Comparison of ENCODE assay signal across 11 mouse cellular contexts in the genomic region with DNA sequence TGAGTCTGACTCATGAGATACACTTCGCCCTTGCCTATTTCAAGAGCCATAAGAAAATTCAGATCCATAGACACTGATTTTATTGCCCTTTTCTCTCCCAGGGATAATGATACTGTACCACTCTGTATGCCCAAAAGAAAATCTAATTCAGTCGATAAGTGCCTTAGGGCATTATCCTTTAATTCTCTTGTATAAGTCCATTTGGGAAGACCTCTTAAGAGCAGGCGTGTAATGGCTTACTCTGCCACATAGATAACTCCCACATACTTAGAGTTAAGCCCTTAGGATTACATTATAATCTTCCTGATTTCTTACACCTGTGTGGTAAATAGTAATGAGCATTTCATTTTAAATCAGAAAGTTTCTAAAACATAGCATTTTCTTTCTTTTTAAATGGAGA. TPM values are rescaled to one million over a fixed set of nuclear protein-coding genes. Genes with fewer than 3 reads are reported as not detected.
DNase-seq lines count a peak whose midpoint lies in the region; ATAC-seq and TF ChIP-seq lines count a peak whose summit lies in the region.
"Had no signal": no experiment of that assay in that cellular context is flagged by ENCODE, and none has a peak within 500 bp of the region (broad histone marks: within the 10 kb centered on the region; RNA-seq: fewer than 3 reads in every experiment).

No protein-coding gene starts in this region.

- H3K9me3 ChIP-seq in forebrain, embryonic 13.5 days (replicated peaks), result no peaks in the 10 kb centered on the region
- no peaks in the 10 kb centered on the region for H3K9me3 ChIP-seq in forebrain, embryonic 16.5 days (ENCODE audit: control insufficient read depth, low read length)
- H3K9me3 ChIP-seq in kidney, embryonic 16.5 days (ENCODE audit: low read length), result no peaks in the 10 kb centered on the region
- no peaks in the 10 kb centered on the region for H3K9me3 ChIP-seq in midbrain, embryonic 13.5 days
- no peaks in the 10 kb centered on the region for H3K9me3 ChIP-seq in midbrain, postnatal 0 days (ENCODE audit: low read length)
- H3K9me3 ChIP-seq: forebrain, embryonic 10.5 days had no signal

- peak overlapping the region; percentile 33; the same call in 1 of the 2 replicates for H3K4me2 ChIP-seq in forebrain, embryonic 13.5 days
- H3K4me2 ChIP-seq in forebrain, embryonic 16.5 days (ENCODE audit: low read length), result no peak overlapping the region
- H3K4me2 ChIP-seq in kidney, embryonic 16.5 days (replicated peaks; ENCODE audit: low read depth, low read length), result peak overlapping the region; percentile 27
- H3K4me2 ChIP-seq in midbrain, embryonic 13.5 days (replicated peaks), result peak overlapping the region; percentile 28; the same call in 1 of the 2 replicates
- H3K4me2 ChIP-seq in midbrain, postnatal 0 days (ENCODE audit: low read depth, low read length, poor library complexity, severe bottlenecking), result no peak overlapping the region

- H3K4me3 ChIP-seq in forebrain, embryonic 13.5 days, result no peak overlapping the region
- H3K4me3 ChIP-seq in forebrain, embryonic 16.5 days (replicated peaks; ENCODE audit: low read length), result no peak overlapping the region
- H3K4me3 ChIP-seq in kidney, embryonic 16.5 days (ENCODE audit: low read length), result no peak overlapping the region
- no peak overlapping the region for H3K4me3 ChIP-seq in midbrain, embryonic 13.5 days (replicated peaks)
- H3K4me3 ChIP-seq in midbrain, postnatal 0 days (ENCODE audit: low read depth, low read length), result no peak overlapping the region

- peaks cover 11% of the 10 kb centered on the region for H3K4me1 ChIP-seq in forebrain, embryonic 13.5 days
- peaks cover 7% of the 10 kb centered on the region for H3K4me1 ChIP-seq in forebrain, embryonic 16.5 days (replicated peaks; ENCODE audit: control insufficient read depth, insufficient read depth, low read length)
- H3K4me1 ChIP-seq in kidney, embryonic 16.5 days (ENCODE audit: insufficient read depth, low read length), result peaks cover 26% of the 10 kb centered on the region
- peaks cover 14% of the 10 kb centered on the region for H3K4me1 ChIP-seq in midbrain, embryonic 13.5 days (replicated peaks)
- no peaks in the 10 kb centered on the region for H3K4me1 ChIP-seq in midbrain, postnatal 0 days (ENCODE audit: insufficient read depth, low read length)

- no peak for TF ChIP-seq CTCF in midbrain, postnatal 0 days (IDR thresholded peaks at IDR 0.05)

- no peak overlapping the region for H3K27ac ChIP-seq in forebrain, embryonic 13.5 days
- no peak overlapping the region for H3K27ac ChIP-seq in forebrain, embryonic 16.5 days (ENCODE audit: low read length)
- H3K27ac ChIP-seq in kidney, embryonic 16.5 days (ENCODE audit: low read length), result no peak overlapping the region
- no peak overlapping the region for H3K27ac ChIP-seq in midbrain, embryonic 13.5 days
- H3K27ac ChIP-seq in midbrain, postnatal 0 days (ENCODE audit: low read depth, low read length), result no peak overlapping the region
- H3K27ac ChIP-seq: forebrain, embryonic 10.5 days; liver, embryonic 14.5 days had no signal

- no peak overlapping the region for H3K9ac ChIP-seq in forebrain, embryonic 13.5 days
- no peak overlapping the region for H3K9ac ChIP-seq in forebrain, embryonic 16.5 days (replicated peaks; ENCODE audit: low read depth, low read length)
- H3K9ac ChIP-seq in kidney, embryonic 16.5 days (replicated peaks; ENCODE audit: low read length), result no peak overlapping the region
- no peak overlapping the region for H3K9ac ChIP-seq in midbrain, embryonic 13.5 days (replicated peaks)
- H3K9ac ChIP-seq in midbrain, postnatal 0 days (replicated peaks; ENCODE audit: low read length, poor library complexity, severe bottlenecking), result no peak overlapping the region
- H3K9ac ChIP-seq: liver, embryonic 14.5 days had no signal

- 76% methylated on average over 3 of the region's 3 CpGs for WGBS in forebrain, embryonic 13.5 days
- 78% methylated on average over 3 of the region's 3 CpGs for WGBS in forebrain, embryonic 16.5 days
- WGBS in kidney, embryonic 16.5 days, result 88% methylated on average over 3 of the region's 3 CpGs
- WGBS in midbrain, embryonic 13.5 days, result 62% methylated on average over 3 of the region's 3 CpGs
- WGBS in midbrain, postnatal 0 days, result 55% methylated on average over 3 of the region's 3 CpGs

- no peaks in the 10 kb centered on the region; the same call in 1 of the 2 replicates for H3K36me3 ChIP-seq in forebrain, embryonic 13.5 days (ENCODE audit: poor library complexity, severe bottlenecking)
- no peaks in the 10 kb centered on the region for H3K36me3 ChIP-seq in forebrain, embryonic 16.5 days (ENCODE audit: control insufficient read depth, insufficient read depth)
- no peaks in the 10 kb centered on the region for H3K36me3 ChIP-seq in kidney, embryonic 16.5 days (ENCODE audit: insufficient read depth, low read length)
- H3K36me3 ChIP-seq in midbrain, embryonic 13.5 days, result no peaks in the 10 kb centered on the region
- no peaks in the 10 kb centered on the region for H3K36me3 ChIP-seq in midbrain, postnatal 0 days (ENCODE audit: insufficient read depth, low read length)

- ATAC-seq in forebrain, embryonic 13.5 days, result no peak
- no peak for ATAC-seq in forebrain, embryonic 16.5 days
- ATAC-seq in kidney, embryonic 16.5 days (ENCODE audit: low FRiP score, low TSS enrichment), result no peak
- no peak for ATAC-seq in midbrain, embryonic 13.5 days
- no peak for ATAC-seq in midbrain, postnatal 0 days (ENCODE audit: low FRiP score)

- no peaks in the 10 kb centered on the region for H3K27me3 ChIP-seq in forebrain, embryonic 13.5 days
- no peaks in the 10 kb centered on the region for H3K27me3 ChIP-seq in forebrain, embryonic 16.5 days (replicated peaks; ENCODE audit: control insufficient read depth, insufficient read depth, low read length)
- no peaks in the 10 kb centered on the region for H3K27me3 ChIP-seq in kidney, embryonic 16.5 days (ENCODE audit: insufficient read depth, low read length)
- no peaks in the 10 kb centered on the region for H3K27me3 ChIP-seq in midbrain, embryonic 13.5 days
- no peaks in the 10 kb centered on the region for H3K27me3 ChIP-seq in midbrain, postnatal 0 days (ENCODE audit: insufficient read depth, low read length)

- DNase-seq in kidney, adult 11 months, result no peak
- DNase-seq in midbrain, postnatal 0 days (ENCODE audit: low spot score), result no peak
- DNase-seq in retina, adult 2 months (ENCODE audit: low read depth, low spot score), result peak; percentile 45
- no peak for DNase-seq in gastrocnemius, postnatal 4 days (ENCODE audit: low spot score in 2 of 2)
- DNase-seq: thymus, postnatal 36 days had no signal

RNA-seq across cellular contexts. Expression of gene Uhrf1bp1l, which starts 1.8 kb away (rescaled TPM):
- polyA plus RNA-seq in forebrain, embryonic 13.5 days (2015; fragmentation: Nextera tagmentation; extraction: Ambion mirVana), result 24.9 and 27.4 TPM in 2 replicates
- 28.8 and 31.2 TPM in 2 replicates for polyA plus RNA-seq in forebrain, embryonic 16.5 days (2015; fragmentation: Nextera tagmentation; extraction: Ambion mirVana)
- 35.9 and 38.6 TPM in 2 replicates for polyA plus RNA-seq in kidney, embryonic 16.5 days (2015; fragmentation: Nextera tagmentation; extraction: Ambion mirVana)
- polyA plus RNA-seq in midbrain, embryonic 13.5 days (2015; fragmentation: Nextera tagmentation; extraction: Ambion mirVana), result 29.9 and 31.9 TPM in 2 replicates
- total RNA-seq in midbrain, postnatal 0 days (2014; rRNA removed), result 33.8 and 36.2 TPM in 2 replicates
- 29.0 and 32.3 TPM in 2 replicates for polyA plus RNA-seq in midbrain, postnatal 0 days (2015; fragmentation: Nextera tagmentation; extraction: Ambion mirVana)
- 10 to 100 TPM; 11.5 to 17.9 TPM for total RNA-seq in gastrocnemius, postnatal 4 days (2021)

RNA-seq across cellular contexts. Expression of gene Actr6, which starts 14.5 kb away (rescaled TPM):
- 58.5 and 60.4 TPM in 2 replicates for polyA plus RNA-seq in forebrain, embryonic 13.5 days (2015; fragmentation: Nextera tagmentation; extraction: Ambion mirVana)
- polyA plus RNA-seq in forebrain, embryonic 16.5 days (2015; fragmentation: Nextera tagmentation; extraction: Ambion mirVana), result 59.5 and 65.5 TPM in 2 replicates
- 27.4 and 31.6 TPM in 2 replicates for polyA plus RNA-seq in kidney, embryonic 16.5 days (2015; fragmentation: Nextera tagmentation; extraction: Ambion mirVana)
- polyA plus RNA-seq in midbrain, embryonic 13.5 days (2015; fragmentation: Nextera tagmentation; extraction: Ambion mirVana), result 51.2 and 53.8 TPM in 2 replicates
- total RNA-seq in midbrain, postnatal 0 days (2014; rRNA removed), result 30.5 and 37.3 TPM in 2 replicates
- 59.4 and 63.9 TPM in 2 replicates for polyA plus RNA-seq in midbrain, postnatal 0 days (2015; fragmentation: Nextera tagmentation; extraction: Ambion mirVana)
- total RNA-seq in gastrocnemius, postnatal 4 days (2021), result 1 to 10 TPM; 6.9 to 8.0 TPM

Comparison
In these comparisons a context has a peak if more than half of its experiments do, and no peak if none do; other contexts are left out.
1. H3K4me2 ChIP-seq: peak in forebrain, embryonic 13.5 days (single experiment), kidney, embryonic 16.5 days (single experiment) and midbrain, embryonic 13.5 days (single experiment); none in forebrain, embryonic 16.5 days (single experiment) and midbrain, postnatal 0 days (single experiment).